Mouse (Mus musculus) heart, postnatal 0 days (tissue): ENCODE data around the gene Krt87.

Experiments used
- CTCF ChIP-seq: IDR thresholded peaks from 2 replicates; pipeline ENCODE4 v1.5.1; 2016; ENCODE audit warnings: antibody characterized with exemption, control low read depth, low read depth
- EP300 ChIP-seq: IDR thresholded peaks from 2 replicates; pipeline ENCODE4 v1.6.1; 2016; ENCODE audit warnings: antibody characterized with exemption, low read depth

DNA sequence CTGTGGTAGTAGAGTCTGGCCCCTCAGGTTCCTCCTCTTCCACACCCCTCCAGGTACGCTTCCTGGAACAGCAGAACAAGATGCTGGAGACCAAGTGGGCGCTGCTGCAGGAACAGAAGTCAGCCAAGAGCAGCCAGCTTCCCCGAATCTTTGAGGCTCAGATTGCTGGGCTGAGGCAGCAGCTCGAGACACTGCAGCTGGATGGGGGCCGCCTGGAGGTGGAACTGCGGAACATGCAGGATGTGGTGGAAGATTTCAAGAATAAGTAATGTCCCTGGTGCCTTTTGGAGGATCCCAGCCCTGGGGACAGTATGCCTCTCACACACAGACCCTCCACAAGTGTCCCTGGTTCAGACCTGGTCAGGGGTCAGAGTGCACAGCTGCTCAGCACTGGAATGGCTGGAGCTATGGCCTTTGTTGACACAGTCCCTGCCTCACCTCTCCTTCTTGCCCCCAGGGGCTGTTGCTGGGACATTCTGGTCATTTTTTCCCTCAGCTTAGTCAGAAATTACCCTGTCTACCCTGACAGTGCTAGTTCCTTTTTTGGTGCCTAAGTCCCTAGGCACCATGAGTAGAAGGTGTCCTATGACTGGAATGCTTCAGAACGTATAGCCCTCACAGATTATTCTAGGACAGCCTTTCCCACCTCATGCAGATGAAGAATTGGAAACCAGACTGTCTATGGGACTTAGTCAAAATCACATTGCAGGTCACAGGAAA, 24.5 kb downstream of the Krt87 start:
- no peak; the same call in 1 of the 2 replicates for TF ChIP-seq CTCF
- TF ChIP-seq EP300 = no peak
